Mouse (Mus musculus): Measurements from ENCODE around the gene Gm11541. TPM values are rescaled to one million over a fixed set of nuclear protein-coding genes. Genes with fewer than 3 reads are reported as not detected.
A peak's percentile ranks its signal among the peaks of the same experiment; 100 is the strongest.

Gene Gm11541
- polyA plus RNA-seq, 1 experiment from 2014 or later: 0.95 TPM

- no peak overlapping the region for H3K9ac ChIP-seq (ENCODE audit: low read length)
- H3K4me1 ChIP-seq (replicated peaks; ENCODE audit: control insufficient read depth, insufficient read depth, low read length): peaks cover 13% of the 10 kb centered on the region
- H3K4me2 ChIP-seq (ENCODE audit: low read depth, low read length): no peak overlapping the region
- no peaks in the 10 kb centered on the region for H3K27me3 ChIP-seq (ENCODE audit: control insufficient read depth, insufficient read depth, low read depth, low read length)
- no peaks in the 10 kb centered on the region for H3K36me3 ChIP-seq (ENCODE audit: control insufficient read depth, insufficient read depth, low read length)
- no peak overlapping the region for H3K4me3 ChIP-seq (ENCODE audit: low read length)
- ATAC-seq (ENCODE audit: low read depth): no peak
- no peaks in the 10 kb centered on the region for H3K9me3 ChIP-seq (ENCODE audit: control insufficient read depth, low read length)
- no peak overlapping the region for H3K27ac ChIP-seq (ENCODE audit: low read length)
Measured at GRCm38 (mm10) chr11:94680639-94681038, 23.7 kb downstream of the Gm11541 start.

- no peaks in the 10 kb centered on the region for H3K27me3 ChIP-seq (ENCODE audit: control insufficient read depth, insufficient read depth, low read depth, low read length)
- H3K9me3 ChIP-seq (ENCODE audit: control insufficient read depth, low read length): no peaks in the 10 kb centered on the region
- peak overlapping the region; percentile 41 for H3K9ac ChIP-seq (ENCODE audit: low read length)
- no peak overlapping the region for H3K27ac ChIP-seq (ENCODE audit: low read length)
- ATAC-seq (ENCODE audit: low read depth): no peak
- WGBS: 34% methylated on average over 15 of the region's 15 CpGs
- peak overlapping the region; percentile 62 for H3K4me2 ChIP-seq (ENCODE audit: low read depth, low read length)
- H3K4me3 ChIP-seq (ENCODE audit: low read length): peak overlapping the region; percentile 95
- peaks cover 25% of the 10 kb centered on the region for H3K4me1 ChIP-seq (replicated peaks; ENCODE audit: control insufficient read depth, insufficient read depth, low read length)
- no peaks in the 10 kb centered on the region for H3K36me3 ChIP-seq (ENCODE audit: control insufficient read depth, insufficient read depth, low read length)
Measured at GRCm38 (mm10) chr11:94677607-94678145, 26.6 kb downstream of the Gm11541 start.

DNA sequence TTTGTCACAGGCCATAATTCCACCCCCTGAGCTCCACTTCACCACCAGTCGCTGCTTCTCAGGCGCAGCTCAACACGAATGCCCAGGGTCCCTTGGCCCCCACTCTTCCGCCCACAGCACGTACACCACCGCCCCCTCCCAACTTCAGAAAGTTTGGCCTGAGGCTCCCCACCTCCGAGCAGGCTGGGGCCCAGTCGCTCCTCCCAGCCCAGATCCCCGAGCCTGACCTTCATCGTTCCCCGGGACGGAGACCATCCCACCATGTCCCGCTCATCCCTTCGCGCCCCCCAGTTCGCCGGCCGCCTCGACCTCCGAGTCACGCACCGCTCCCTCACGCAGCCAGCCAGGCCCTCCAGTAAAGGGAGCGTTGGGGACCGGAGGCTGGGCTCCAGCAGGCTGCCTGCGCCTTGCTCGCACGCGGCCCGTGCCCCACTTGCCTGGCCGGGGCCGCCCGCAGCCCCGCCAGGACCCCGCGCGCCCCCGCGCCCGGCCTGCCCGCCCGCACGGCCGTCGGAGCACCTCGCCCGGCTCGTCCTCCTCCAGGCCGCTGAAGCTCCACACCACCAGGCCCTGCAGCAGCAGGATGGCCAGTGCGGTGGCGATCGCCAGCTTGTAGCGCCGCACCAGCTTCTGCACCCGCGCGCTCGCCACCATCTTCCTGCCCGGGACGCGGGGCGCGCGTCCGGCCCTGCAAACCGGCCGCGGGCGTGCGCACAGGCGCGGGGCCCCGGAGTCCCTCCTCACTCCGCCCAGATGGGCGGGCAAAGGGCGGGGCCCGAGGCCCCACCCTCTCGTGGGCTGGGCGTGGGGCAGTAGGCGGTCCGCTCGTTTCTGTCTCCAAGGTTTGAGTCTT is 27.3 kb downstream of the Gm11541 start, which contains the start of gene Xylt2:
Gene Xylt2 (minus strand): TSS at position 762 of the 853 bp plus-strand sequence.
- Histone ChIP-seq H3K9ac (ENCODE audit: low read length) (peak within 1 kb of the TSS; percentile 99), H3K36me3 (ENCODE audit: control insufficient read depth, insufficient read depth, low read length) (no peaks in the 10 kb centered on the region), H3K27me3 (ENCODE audit: control insufficient read depth, insufficient read depth, low read depth, low read length) (no peaks in the 10 kb centered on the region), H3K4me3 (ENCODE audit: low read length) (peak within 1 kb of the TSS; percentile 95), H3K9me3 (ENCODE audit: control insufficient read depth, low read length) (no peaks in the 10 kb centered on the region), H3K4me1 (replicated peaks; ENCODE audit: control insufficient read depth, insufficient read depth, low read length) (peaks cover 25% of the 10 kb centered on the region), H3K27ac (ENCODE audit: low read length) (peak within 1 kb of the TSS; percentile 80), H3K4me2 (ENCODE audit: low read depth, low read length) (peak within 1 kb of the TSS; percentile 62)
- under 1% methylated on average over 75 of the region's 82 CpGs for WGBS
- peak; percentile 98 for ATAC-seq (ENCODE audit: low read depth)

DNA sequence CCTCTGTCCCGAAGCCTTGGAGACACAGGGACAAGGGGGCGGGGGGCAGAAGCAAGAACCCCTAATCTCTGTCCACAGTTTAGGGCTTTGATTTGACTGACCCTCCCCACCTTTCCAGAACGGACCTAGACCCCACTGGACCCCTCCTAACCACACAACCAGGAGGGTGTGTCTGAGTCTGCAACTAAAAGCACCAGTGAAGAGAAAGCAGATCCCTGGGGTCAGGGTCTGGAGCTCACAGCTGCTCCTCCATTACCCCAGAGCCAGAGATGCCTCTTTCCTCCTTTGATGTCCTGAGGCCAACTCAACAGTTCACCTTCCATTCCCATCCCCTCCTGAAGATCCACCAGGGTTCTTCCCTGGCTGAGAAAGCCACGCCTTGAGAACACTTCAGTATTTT is 28.0 kb downstream of the Gm11541 start:
- Histone ChIP-seq H3K4me1 (replicated peaks; ENCODE audit: control insufficient read depth, insufficient read depth, low read length) (peaks cover 23% of the 10 kb centered on the region), H3K27ac (ENCODE audit: low read length) (no peak overlapping the region), H3K9ac (ENCODE audit: low read length) (peak overlapping the region; percentile 99), H3K4me3 (ENCODE audit: low read length) (peak overlapping the region; percentile 95), H3K36me3 (ENCODE audit: control insufficient read depth, insufficient read depth, low read length) (no peaks in the 10 kb centered on the region), H3K4me2 (ENCODE audit: low read depth, low read length) (peak overlapping the region; percentile 62), H3K9me3 (ENCODE audit: control insufficient read depth, low read length) (no peaks in the 10 kb centered on the region), H3K27me3 (ENCODE audit: control insufficient read depth, insufficient read depth, low read depth, low read length) (no peaks in the 10 kb centered on the region)
- 31% methylated on average over 4 of the region's 4 CpGs for WGBS
- ATAC-seq (ENCODE audit: low read depth): no peak

- Histone ChIP-seq H3K4me2 (ENCODE audit: low read depth, low read length) (peak overlapping the region; percentile 62), H3K4me1 (replicated peaks; ENCODE audit: control insufficient read depth, insufficient read depth, low read length) (peaks cover 23% of the 10 kb centered on the region), H3K9ac (ENCODE audit: low read length) (peak overlapping the region; percentile 36; the same call in 1 of the 2 replicates), H3K27ac (ENCODE audit: low read length) (no peak overlapping the region), H3K9me3 (ENCODE audit: control insufficient read depth, low read length) (no peaks in the 10 kb centered on the region), H3K27me3 (ENCODE audit: control insufficient read depth, insufficient read depth, low read depth, low read length) (no peaks in the 10 kb centered on the region), H3K36me3 (ENCODE audit: control insufficient read depth, insufficient read depth, low read length) (no peaks in the 10 kb centered on the region), H3K4me3 (ENCODE audit: low read length) (no peak overlapping the region)
- 64% methylated on average over 5 of the region's 5 CpGs for WGBS
- ATAC-seq (ENCODE audit: low read depth): no peak
Measured at GRCm38 (mm10) chr11:94675446-94675845, 28.9 kb downstream of the Gm11541 start.

DNA sequence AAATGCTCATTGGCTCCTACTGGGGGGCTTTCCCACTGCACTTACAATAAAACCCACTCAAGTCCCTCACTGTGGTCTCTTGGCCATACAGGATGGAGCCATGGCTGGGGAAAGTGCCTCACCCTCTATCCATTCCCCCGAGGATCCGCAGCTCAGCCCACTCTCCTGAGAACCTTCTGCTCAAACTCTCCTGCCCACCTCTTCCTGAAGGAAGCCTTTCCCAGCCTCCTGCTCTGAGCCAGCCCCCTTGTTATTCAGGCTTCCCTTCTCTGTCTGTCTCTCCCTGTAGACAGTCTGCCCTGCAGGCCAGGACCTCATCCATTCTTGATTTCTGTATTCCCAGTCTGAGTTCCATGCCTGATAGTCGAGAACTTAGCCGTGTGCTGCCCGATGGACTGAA is 29.3 kb downstream of the Gm11541 start:
- peaks cover 1% of the 10 kb centered on the region; the same call in 1 of the 2 replicates for H3K36me3 ChIP-seq (ENCODE audit: control insufficient read depth, insufficient read depth, low read length)
- no peak overlapping the region for H3K27ac ChIP-seq (ENCODE audit: low read length)
- no peak overlapping the region for H3K4me2 ChIP-seq (ENCODE audit: low read depth, low read length)
- peak overlapping the region; percentile 36; the same call in 1 of the 2 replicates for H3K9ac ChIP-seq (ENCODE audit: low read length)
- no peak for ATAC-seq (ENCODE audit: low read depth)
- WGBS: 70% methylated on average over 5 of the region's 5 CpGs
- no peaks in the 10 kb centered on the region for H3K27me3 ChIP-seq (ENCODE audit: control insufficient read depth, insufficient read depth, low read depth, low read length)
- peaks cover 23% of the 10 kb centered on the region for H3K4me1 ChIP-seq (replicated peaks; ENCODE audit: control insufficient read depth, insufficient read depth, low read length)
- no peaks in the 10 kb centered on the region for H3K9me3 ChIP-seq (ENCODE audit: control insufficient read depth, low read length)
- no peak overlapping the region for H3K4me3 ChIP-seq (ENCODE audit: low read length)

DNA sequence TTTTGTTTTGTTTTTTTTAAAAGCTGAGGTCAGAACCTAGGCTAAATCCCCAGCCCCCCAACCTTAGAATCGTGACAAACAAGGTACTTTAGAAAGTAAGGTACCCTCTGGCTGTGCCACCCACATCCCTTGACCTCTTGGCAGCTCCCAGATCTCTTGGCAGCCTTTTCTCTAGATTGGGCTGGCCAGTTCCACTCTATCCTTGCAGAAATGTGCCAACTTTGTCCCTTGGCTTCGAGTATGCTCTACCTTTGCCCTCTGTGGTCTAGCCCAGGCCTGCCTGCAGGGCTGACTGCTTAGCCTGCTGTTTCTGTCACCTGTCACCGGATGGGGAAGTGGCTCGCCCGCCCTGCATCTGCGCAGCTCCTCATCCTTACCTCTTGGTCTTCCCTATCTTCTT is 39.0 kb downstream of the Gm11541 start:
- Histone ChIP-seq H3K4me3 (ENCODE audit: low read length) (no peak overlapping the region), H3K4me1 (replicated peaks; ENCODE audit: control insufficient read depth, insufficient read depth, low read length) (no peaks in the 10 kb centered on the region), H3K9ac (ENCODE audit: low read length) (no peak overlapping the region), H3K4me2 (ENCODE audit: low read depth, low read length) (no peak overlapping the region), H3K27me3 (ENCODE audit: control insufficient read depth, insufficient read depth, low read depth, low read length) (no peaks in the 10 kb centered on the region), H3K27ac (ENCODE audit: low read length) (no peak overlapping the region), H3K36me3 (ENCODE audit: control insufficient read depth, insufficient read depth, low read length) (peaks cover 39% of the 10 kb centered on the region), H3K9me3 (ENCODE audit: control insufficient read depth, low read length) (no peaks in the 10 kb centered on the region)
- WGBS: 91% methylated on average over 6 of the region's 6 CpGs
- ATAC-seq (ENCODE audit: low read depth): no peak

GRCm38 (mm10) chr11:94661344-94661743 is 43.0 kb downstream of the Gm11541 start:
- 41% methylated on average over 1 of the region's 1 CpGs for WGBS
- peak; percentile 36; the same call in 1 of the 2 replicates for ATAC-seq (ENCODE audit: low read depth)
- H3K36me3 ChIP-seq (ENCODE audit: control insufficient read depth, insufficient read depth, low read length): peaks cover 18% of the 10 kb centered on the region

DNA sequence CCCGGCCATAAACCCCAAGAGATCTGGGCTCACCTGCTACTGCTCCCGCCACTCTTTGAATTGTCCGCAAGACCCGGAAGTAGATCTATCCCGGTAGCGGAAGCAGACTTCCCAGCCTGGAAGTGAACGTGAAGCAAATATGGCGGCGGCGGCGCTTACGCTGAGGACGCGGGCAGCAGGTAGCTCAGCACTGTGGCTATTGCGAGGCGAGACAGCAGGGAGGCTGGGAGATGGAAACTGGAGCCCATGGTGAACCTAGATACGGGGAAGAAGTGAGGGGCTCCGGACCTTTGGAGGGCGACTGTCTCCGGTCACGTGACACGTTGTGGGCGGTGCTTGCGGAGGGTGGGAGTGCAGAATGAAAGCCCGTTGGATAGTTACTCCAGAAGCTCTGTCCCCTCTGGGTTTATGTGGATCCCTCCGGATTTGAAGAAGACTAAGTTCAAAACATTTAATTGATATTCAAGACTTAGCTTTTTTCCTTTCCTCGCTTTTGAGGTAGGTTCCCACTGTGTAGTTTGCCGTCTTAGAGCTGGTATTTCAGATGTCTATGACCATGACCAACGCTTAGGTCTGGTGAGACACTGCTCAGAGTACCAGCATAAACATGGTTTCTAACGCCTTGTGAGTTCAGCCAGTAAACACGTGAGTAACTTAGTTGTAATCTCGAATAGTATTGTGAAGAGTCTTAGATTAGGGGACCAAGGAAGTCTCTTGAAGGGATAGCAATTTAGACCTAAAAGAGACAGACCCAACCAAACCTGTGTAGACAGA is 50.4 kb downstream of the Gm11541 start, which contains the start of the genes Mrpl27 and Eme1:
Gene Mrpl27 (plus strand): TSS at position 105 of the 774 bp plus-strand sequence.
Gene Eme1 (minus strand): TSS at position 302 of the 774 bp plus-strand sequence.
- no peaks in the 10 kb centered on the region for H3K9me3 ChIP-seq (ENCODE audit: control insufficient read depth, low read length)
- H3K9ac ChIP-seq (ENCODE audit: low read length): peak within 1 kb of the TSS; percentile 77
- H3K4me2 ChIP-seq (ENCODE audit: low read depth, low read length): peak within 1 kb of the TSS; percentile 91
- H3K4me1 ChIP-seq (replicated peaks; ENCODE audit: control insufficient read depth, insufficient read depth, low read length): peaks cover 13% of the 10 kb centered on the region
- H3K27me3 ChIP-seq (ENCODE audit: control insufficient read depth, insufficient read depth, low read depth, low read length): no peaks in the 10 kb centered on the region
- peak within 1 kb of the TSS; percentile 93 for H3K27ac ChIP-seq (ENCODE audit: low read length)
- H3K36me3 ChIP-seq (ENCODE audit: control insufficient read depth, insufficient read depth, low read length): peaks cover 14% of the 10 kb centered on the region
- WGBS: under 1% methylated on average over 32 of the region's 32 CpGs
- ATAC-seq (ENCODE audit: low read depth): peak; percentile 92
- peak within 1 kb of the TSS; percentile 78 for H3K4me3 ChIP-seq (ENCODE audit: low read length)

More at GRCm38 (mm10) chr11:94661344-94661743, 43.0 kb downstream of the Gm11541 start:
- Histone ChIP-seq H3K9me3 (ENCODE audit: control insufficient read depth, low read length) (no peaks in the 10 kb centered on the region), H3K9ac (ENCODE audit: low read length) (no peak overlapping the region), H3K27ac (ENCODE audit: low read length) (no peak overlapping the region), H3K27me3 (ENCODE audit: control insufficient read depth, insufficient read depth, low read depth, low read length) (no peaks in the 10 kb centered on the region), H3K4me3 (ENCODE audit: low read length) (no peak overlapping the region), H3K4me1 (replicated peaks; ENCODE audit: control insufficient read depth, insufficient read depth, low read length) (no peaks in the 10 kb centered on the region), H3K4me2 (ENCODE audit: low read depth, low read length) (no peak overlapping the region)
